Mouse (Mus musculus) adrenal gland, postnatal 14 days (tissue): Measurements from ENCODE around the gene Lck. TPM values are rescaled to one million over a fixed set of nuclear protein-coding genes. Genes with fewer than 3 reads are reported as not detected.

Experiments used
- DNase-seq: peaks from one replicate; pipeline ENCODE4 v3.0.0; 2021; ENCODE audit warnings: mixed read lengths
- total RNA-seq: library from RNA; stranded (reverse); gene quantifications from 2 replicates; pipeline ENCODE4 v1.2.3, GENCODE M21; 2021

Lck gene
- total RNA-seq, 1 experiment from 2014 or later, result 5.0 TPM

DNA sequence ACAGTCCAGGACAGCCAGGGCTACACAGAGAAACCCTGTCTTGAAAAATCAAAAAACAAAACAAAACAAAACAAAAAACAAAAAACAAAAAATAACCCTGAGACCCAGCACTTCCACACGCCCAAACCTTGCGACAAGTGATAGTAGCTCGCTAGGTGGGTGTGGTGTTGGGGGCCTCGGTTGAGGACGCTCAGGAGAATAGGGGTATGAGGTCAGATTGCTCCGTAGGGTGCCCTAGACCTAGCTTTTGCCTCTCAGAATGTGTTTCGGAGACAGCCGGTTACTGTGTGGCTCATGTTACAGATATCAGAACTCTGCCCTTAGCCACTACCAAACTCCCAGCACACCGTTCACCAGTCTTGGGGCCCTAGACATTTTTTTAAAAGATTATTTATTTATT lies 12.3 kb upstream of the Lck start:
- no peak for DNase-seq

DNA sequence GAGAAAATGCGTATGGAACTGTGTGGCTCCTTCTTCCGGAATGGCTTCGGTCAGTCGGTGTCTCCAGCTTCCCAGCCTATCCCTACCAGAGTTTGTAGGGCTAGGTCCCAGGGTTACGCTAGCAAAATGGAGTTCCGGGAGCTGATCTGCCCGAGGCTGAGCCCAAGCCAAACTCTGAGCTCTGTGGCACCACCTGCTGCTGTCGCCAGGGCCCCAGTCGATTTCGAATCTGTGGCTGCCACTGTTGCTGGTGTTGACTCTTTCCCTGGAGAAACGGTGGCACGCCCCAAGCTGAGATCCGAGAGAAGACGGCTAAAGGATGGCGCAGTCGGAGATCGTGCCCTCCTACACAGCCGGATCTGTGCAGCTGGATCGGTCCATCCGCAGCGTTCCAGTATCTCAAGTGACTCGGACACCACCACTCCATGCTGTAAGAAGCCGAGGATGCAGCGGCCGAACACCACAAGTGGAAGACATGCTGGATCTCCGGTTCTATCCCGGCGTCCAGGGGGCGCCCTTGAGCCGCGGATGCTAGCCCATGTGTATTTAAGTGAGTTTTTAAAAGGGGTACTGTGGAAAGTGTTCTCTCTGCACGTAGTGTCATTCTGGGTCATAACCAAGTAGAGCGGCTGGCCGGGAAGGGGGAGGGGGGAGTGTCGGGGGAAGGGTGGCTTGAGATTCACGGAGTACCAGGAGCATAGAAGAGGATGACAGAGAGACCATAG lies 11.6 kb upstream of the Lck start:
- DNase-seq, result peak; percentile 93

DNA sequence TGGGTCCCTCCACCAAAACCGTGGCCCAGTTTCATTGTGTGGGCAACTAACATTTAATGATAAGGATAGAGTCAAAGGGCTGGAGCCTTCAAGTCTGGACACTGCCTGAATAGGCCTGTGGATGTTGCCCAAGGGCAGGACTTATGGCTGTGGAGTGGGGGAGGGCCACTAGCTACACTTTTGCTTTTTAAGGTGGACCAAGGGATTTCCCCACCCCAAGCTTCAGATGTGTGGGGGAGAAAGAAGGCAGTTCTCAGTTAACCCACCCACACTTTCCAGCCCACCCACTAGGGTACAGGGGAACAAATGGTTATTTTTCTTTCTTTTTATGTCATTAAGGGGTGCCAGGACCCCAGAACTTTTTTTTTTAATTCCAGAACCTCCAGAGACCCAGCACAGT lies 10.9 kb upstream of the Lck start:
- peak; percentile 29 for DNase-seq

DNA sequence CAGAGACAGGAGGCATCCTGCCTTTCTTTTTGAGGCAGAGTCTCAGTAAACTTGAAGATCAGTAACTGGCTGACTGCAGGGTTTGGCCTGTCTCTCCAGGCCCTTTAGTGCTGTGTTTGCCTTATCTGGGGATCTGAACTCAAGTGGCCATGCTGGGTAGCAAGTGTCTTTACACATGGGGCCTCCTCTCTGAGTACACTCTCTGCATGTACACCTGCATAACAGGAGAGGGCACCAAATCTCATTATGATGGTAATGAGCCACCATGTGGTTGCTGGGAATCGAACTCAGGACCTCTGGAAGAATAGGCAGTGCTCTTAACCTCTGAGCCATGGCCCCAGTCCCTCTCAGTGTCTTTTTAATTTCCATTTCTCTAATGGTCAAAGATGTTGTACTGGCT lies 8.8 kb upstream of the Lck start:
- DNase-seq, result no peak

DNA sequence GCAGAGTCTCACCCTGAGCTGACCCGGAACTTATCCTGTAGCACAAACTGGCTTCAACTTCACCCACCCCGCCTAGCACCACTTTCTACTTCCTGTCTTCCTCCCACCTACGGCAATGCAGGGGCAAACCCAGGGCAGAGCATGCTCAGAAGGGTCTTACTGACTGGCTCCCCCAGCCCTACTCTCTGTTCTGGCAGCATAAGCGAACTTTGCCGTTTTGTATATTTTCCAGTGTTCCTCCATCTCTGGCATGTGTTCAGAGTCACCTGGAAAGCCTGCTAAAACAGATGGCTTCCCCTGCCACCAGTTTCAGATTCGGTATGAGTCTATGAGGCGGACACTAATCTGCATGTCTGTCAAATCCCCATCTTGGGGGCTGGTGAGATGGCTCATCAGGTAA lies 6.9 kb upstream of the Lck start:
- DNase-seq, result no peak

DNA sequence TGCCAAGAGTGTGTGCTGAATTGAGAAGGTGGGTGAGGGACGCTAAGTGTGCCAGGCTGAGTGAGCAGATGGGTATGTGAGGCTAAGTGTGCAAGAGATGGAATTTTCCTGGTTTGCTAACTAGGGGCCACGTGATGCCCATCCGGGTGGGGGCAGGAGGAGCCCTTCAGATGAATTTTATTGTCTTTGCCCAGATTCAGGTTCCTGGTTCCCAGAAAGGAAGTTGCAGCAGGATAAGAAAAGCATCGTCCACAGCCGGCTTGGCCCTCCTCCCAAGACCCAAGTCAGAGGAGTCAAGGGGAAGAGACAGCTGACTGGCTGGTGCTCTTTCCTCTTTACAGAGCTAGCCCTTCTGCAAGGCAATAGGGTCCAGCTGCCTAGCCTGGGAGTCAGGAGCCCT lies 5.0 kb upstream of the Lck start, which contains the start of gene Fam167b:
Fam167b (minus strand) TSS at position 84 of the 400 bp plus-strand sequence.
- peak; percentile 61 for DNase-seq

DNA sequence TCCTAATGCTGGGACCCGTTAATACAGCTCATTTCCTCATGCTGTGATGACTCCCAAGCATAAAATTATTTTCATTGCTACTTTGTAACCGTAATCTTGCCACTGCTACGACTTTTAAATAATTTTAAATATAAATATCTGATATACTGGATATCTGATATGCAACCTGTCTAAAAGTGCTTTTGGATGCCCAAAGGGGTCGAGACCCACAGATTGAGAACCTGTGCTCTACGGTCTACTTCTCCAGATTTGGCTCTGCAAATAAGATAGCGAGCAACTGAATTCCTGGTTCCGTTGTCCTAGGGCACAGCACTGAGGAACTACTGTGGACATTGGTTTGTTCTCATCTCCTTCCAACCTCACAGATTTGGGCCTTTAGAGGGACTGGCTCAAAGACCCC lies 4.2 kb upstream of the Lck start:
- DNase-seq, result no peak

DNA sequence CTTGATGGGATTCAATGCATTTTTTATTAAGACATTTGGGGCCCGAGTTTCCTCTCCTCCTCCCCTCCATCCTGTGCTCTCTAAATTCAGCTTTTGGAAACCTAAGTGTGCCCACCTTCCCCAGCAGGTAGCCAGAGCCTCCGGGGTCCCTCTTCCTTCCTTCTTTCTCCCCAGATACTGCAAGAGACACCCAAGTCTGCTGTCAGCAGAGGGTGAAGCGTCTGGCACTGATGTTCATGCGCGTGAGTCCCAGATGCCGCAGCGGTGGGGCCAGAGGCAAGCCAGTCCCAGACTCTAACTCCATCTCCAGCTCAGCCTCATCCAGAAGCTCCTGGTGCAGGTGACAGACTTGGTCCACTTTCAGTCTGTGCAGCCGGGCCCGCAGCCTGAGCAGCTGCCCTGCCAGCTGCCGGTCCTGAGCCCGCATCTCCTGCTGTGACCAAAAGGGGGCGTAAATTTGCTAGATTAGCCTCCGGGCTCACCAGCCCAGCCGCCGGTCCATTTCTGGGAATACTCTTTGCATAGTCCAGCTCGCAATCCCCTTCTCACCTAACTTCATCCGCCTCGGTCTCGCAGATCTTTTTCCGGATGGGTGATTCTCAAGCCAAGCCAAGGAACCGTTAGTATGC lies 3.5 kb upstream of the Lck start:
- peak; percentile 87 for DNase-seq

DNA sequence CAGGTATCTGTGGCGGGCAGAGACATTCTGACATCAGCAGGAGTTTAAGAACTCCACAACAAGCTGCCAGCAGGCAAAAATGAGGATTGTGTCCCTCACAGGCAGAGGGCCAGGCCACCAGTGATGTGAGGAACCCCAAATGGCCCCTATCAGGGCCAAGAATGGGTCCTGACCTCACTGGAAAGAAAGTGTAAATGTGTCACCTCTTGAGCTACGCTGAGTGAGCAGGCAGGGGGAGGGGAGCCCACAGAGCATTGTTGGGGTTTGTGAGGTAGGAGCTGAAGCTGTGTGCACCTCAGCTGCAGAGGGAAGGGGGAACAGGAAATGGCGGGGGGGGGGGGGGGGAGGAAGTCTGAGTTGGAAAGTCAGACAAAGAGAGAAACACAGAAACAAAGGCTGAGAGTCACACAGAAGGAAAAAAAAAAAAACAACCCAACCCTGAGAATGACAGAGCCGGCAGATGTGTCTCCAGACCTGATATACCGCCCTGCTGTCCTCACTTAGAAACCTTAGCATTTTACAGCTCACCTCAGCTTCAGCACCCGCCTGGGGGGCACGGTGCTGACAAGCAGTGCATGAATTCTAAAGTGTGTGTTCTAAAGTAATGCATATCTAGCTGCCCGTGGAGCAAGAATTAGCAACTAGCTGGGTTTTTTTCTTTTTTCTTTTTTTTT lies 1.9 kb upstream of the Lck start:
- DNase-seq, result peak; percentile 61

DNA sequence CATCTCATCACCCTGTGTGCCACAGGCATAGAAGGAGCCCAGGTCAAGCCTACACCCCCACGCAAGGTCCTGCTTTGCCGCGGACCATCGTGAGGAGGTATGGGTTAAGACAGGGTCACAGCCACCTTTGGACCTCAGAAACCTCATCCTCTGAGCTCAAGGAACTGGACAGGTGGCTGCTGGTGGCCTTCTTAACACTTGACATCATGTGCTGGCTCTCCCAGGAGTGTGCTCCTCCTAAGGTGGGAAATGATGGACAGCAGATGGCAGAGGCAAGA lies 409 bp downstream of the Lck start:
- no peak for DNase-seq

DNA sequence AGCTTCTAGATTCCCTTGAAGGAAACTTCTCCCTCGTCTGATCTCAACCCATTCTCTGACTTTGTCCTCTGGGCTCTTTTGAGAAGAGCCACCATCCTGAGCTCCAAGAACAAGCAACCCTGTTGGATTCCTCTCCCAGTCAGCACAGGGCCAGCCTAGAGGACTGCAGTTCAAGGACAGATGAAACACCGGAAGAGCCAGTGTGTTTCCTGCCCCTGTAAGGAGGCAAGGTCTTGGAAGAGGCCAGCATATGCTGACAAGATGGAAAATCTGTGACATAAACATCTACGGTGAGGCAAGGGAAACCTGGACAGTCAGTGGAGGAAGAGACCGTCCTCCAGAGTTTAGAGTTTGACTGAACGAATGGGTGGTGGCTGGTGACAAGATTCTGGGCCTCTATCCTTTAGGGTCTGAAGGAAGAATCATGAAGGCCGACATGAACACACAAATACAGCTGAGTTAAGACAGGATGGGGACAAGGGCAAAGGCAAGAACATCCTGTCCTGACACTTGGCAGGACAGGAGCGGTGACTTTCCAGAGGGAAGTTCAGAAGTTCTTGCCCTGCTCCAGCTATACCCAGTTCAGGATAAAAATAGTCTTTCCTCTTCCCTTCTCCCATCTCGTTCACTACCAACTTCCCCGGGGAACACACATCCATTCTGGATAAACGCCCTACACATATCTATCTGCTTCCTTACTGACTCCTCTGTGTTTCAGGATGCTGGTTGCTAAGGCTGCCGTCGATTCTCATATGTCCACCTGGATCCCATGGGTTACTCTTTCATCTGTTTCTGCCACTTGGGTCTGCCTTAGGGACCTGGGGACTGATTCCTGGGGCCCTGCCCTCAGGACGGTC lies 977 bp downstream of the Lck start:
- DNase-seq, result no peak

DNA sequence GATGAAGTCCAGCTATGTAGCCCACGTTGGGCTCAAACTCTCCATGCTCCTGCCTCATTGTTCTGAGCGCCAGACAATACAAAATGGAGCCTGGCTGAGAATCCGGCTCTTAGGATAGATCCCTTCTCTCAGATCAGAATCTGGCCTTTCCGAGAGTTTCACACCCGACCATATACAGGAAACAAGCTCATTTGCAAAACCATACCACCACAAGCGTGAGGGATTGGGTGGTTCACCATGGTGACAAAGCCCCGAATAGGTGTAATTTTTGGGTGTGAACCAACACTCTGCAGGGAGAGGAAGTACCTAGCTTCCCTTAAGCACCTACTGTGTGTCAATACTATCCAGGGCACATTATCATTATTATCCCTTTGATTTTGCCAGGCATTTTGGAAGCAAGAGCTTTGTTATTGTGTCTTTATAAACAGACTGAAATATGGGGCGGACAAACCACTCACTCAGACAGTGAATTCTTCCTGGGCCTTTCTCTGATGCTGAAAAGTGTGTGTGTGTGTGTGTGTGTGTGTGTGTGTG lies 1.8 kb downstream of the Lck start:
- DNase-seq, result no peak

DNA sequence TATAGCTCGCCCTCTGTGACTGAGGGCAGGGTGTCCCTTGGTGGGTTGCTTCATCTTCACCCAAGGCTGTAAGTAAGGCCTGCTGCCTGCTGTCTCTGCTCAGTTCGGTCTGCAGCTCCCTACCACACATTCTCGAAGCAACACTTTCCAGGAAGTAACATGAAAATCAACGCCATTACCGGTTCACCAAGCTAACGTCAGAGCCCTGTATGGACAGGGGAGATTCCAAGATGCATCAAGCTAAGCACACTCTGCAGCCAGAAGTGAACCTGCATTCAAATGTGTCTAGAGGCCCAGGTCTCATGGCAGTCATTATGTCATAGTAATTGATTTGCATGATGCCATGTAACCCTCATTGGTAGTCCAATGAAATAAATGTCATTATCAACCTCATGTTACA lies 3.4 kb downstream of the Lck start:
- no peak for DNase-seq

DNA sequence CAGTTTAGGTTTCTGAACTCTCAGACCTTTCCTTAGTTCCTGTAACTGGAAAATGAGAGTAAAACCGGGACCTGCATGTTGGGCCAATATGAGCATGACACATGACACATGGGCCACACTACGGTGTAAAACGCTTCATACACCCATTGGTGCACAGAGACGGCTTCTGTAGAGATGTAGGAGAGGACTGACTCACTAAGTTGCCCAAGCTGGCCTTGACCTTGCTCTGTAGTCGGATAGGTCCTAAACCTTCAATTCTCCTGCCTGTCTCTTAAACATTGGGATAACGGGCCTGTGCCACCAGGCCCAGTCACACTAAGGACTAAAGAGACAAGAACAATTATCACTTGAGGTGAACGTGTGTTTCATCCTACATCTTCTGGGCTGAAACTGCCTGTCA lies 5.1 kb downstream of the Lck start:
- peak; percentile 45 for DNase-seq

DNA sequence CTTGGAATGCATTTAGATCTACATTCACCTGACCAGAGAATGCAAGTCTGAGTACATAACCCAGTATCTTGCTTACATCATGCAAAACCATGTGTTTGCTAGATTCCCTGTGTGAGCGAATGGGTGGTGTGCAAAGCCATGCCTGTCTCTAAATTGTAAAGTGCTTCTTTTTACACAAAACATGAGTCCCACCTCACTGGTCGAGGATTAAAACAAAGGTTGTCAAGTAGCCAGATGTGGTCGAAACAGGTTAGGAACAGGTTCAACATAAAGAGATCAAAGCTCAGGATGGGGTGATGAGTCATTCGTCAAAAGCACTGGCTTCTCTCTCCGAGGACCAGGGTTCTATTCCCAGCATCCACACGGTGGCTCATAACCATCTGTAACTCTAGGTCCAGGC lies 8.3 kb downstream of the Lck start:
- DNase-seq, result no peak

DNA sequence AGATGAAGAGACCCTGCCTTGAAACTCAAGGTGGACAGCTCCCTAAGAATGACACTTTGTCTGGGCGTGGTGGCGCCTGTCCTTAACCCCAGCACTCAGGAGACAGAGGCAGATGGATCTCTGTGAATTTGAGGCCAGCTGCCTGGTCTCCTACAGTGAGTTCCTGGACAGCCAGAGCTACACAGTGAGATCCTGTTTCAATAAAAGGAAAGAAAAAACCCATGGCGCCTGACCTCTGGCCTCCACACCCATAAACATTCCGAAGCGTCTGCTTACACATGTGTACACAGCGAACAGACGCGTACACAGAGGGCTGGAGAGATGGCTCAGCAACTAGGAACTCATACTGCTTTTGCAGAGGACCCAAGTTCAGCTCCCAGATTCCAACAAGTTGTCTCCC lies 9.7 kb downstream of the Lck start:
- no peak for DNase-seq

DNA sequence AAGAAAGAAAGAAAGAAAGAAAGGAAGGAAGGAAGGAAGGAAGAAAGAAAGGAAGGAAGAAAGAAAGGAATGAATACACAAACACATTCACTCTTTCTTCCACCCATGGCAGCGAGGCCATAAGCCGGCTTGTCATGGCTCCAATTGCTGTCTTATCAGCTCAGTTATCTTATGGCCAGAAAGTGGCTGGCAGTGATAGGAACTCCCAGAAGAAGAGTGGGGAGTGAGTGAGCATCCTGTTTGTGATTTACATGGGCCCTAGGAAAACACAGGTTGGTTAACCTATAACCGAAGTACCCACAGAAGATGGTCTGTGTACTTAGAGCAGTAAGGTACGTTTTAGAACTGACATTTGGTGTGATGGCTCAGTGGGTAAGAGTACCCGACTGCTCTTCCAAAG lies 12.3 kb downstream of the Lck start:
- no peak for DNase-seq

DNA sequence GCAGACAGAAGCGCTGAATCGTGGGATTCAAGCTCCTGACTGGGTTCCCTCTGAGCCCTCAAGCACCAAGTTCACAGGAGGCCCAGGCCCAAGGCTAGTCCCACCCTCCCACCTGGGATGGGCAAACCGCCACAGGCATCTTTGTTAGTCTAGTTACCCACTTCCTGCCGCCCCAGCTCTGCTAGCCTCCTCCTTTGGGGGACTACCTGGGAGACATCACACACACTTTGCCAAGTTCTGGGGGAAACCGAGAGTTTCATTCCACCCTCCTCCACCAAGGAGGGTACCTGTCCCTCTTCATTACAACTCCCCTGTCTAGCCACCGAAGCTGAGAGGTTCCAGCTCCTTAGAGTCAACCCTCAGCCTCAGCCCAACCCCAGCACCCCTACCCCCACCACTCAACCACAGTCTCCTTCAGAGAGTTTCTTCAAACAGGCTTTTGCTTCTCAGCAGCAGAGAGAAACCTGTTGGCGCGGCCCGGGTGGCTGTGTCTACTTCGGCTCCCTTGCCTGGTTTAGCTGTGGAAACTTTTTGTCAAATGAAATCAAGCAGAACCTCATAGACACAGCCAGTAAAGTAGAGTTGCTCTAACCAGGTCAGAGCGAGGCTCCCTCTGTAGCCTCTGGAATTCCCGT lies 15.0 kb downstream of the Lck start:
- DNase-seq, result peak; percentile 35

DNA sequence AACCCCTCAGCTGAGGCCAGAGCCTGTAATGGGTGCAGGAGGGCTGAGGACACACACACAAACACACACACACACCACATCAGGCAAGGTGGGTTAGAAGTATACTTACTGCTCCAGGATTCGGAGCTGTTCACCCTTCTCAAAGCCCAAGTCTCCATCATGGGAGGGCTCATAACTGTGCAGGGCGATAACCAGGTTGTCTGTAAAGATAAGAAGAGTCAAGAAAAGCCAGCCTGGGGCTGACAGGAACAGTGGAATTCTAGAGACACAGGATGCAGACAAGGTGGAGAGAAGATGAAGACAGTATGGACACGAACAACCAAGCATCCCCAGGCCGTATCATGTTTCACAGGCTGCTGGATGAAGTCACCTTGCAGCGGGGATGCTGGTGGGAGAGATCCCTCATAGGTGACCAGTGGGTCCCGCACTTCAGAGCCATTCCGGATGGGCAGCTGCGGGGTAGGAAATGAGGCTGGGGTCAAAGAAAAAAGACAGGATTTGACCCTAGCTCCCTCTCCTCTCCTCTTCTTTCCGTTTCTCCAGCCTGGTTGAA lies 16.1 kb downstream of the Lck start:
- DNase-seq, result peak; percentile 11

DNA sequence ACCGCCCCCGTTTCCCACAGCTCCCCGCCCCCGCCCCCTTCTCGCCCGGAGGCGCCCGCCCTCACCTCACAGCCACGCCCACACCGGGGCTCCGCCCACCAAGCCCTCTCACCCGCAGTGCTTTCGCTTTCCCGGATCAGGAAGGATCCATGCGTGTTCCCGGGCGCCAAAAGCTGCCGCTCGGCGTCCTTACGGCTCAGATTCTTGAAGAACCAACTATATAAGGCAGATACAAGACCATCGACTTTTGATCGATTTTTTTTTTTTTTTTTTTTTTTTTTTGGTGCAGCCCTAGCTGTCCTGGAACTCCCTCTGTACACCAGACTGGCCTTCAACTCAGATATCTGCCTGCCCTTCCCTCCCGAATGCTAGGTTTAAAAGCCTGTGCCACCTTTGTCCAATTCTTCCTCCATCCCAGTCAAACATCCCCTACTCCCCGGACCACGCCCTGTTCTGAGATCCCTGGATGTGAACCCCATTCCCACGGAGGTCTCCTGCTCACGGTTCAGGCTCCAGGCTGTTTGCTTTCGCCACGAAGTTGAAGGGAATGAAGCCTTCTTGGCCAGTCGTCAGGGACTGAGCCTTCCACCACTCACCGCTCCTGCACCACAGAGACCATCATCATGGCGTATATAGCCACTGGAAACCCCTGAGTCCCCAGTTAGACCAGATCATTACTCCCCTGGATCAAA lies 16.8 kb downstream of the Lck start:
- DNase-seq, result peak; percentile 97

DNA sequence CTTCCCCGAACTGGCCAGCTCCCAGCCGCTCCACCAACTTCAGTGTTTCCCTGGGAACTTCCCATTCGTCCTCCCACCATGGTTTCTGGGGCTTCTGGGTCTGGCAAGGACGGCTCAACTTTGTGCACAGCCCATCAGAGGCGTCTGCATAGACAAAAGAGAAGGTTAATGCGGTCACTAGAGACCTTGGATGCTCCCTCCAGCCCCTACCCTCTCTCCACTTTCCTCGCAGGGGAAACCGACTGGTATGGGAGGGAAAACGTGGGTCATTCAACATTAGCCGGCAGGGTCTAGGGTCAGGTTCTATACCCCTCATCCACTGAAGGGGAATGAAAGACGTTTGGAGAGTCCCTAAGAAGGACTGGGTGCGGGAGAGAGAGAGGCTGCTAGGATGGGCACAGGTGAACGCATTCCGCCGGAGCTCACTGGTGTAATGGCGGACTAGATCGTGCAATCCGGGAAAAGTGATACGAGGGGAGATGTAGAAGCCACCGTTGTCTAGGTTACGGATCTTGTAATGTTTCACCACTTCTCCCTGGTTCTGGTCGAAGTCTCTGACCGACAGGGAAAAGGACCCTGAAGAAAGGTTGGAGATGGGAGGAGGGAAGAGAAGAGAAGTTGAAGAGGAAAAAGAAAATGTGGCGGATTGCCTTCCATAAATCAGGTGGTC lies 17.4 kb downstream of the Lck start:
- DNase-seq, result no peak
